Mouse (Mus musculus): ENCODE results near the gene Dusp3.

DNA sequence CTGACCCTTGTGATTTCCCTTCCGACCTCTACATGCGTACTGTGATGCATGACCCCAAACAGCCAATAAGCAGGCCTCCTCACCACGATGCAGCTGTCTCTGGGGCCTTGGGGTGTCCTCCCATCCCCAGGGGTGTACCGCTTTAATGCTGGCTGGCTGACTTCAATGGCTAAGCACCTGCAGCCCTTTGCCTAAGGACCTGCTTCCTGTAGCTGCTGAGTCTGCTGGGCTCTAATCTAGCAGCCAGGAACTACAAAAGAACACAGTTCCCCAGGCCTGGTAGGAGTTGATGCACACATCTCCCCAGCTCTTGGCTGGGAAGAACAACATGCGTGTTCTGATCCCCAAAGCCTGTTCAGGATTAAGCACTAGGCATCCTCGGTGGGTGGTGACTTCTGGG, 28.7 kb upstream of the Dusp3 start:
- no peak for TF ChIP-seq POLR2A (IDR thresholded peaks at IDR 0.05; ENCODE audit: borderline replicate concordance, insufficient read depth, low read length)
- TF ChIP-seq CTCF (IDR thresholded peaks at IDR 0.05; ENCODE audit: borderline replicate concordance, insufficient read depth, low read depth, low read length) = no peak
